Mouse (Mus musculus): ENCODE results near the gene Stpg3. TPM values are rescaled to one million over a fixed set of nuclear protein-coding genes. Genes with fewer than 3 reads are reported as not detected.
A peak's percentile ranks its signal among the peaks of the same experiment; 100 is the strongest.

The Stpg3 gene
- polyA plus RNA-seq, 1 experiment from 2014 or later: not detected

GRCm38 (mm10) chr2:25240310-25240709 lies 25.9 kb upstream of the Stpg3 start:
- Histone ChIP-seq H3K4me3 (replicated peaks; ENCODE audit: low read length) (peak overlapping the region; percentile 72), H3K27ac (peak overlapping the region; percentile 60), H3K9ac (peak overlapping the region; percentile 87; the same call in 1 of the 2 replicates), H3K27me3 (ENCODE audit: control insufficient read depth, insufficient read depth, low read length) (peaks cover 6% of the 10 kb centered on the region; the same call in 1 of the 2 replicates), H3K4me1 (replicated peaks; ENCODE audit: control insufficient read depth, insufficient read depth, low read length) (peaks cover 22% of the 10 kb centered on the region), H3K9me3 (ENCODE audit: control insufficient read depth, low read length) (no peaks in the 10 kb centered on the region), H3K4me2 (replicated peaks) (peak overlapping the region; percentile 86), H3K36me3 (replicated peaks; ENCODE audit: control insufficient read depth, insufficient read depth) (peaks cover 15% of the 10 kb centered on the region)
- 48% methylated on average over 8 of the region's 8 CpGs for WGBS
- ATAC-seq (ENCODE audit: low FRiP score): no peak
- DNase-seq (ENCODE audit: low spot score): no peak

DNA sequence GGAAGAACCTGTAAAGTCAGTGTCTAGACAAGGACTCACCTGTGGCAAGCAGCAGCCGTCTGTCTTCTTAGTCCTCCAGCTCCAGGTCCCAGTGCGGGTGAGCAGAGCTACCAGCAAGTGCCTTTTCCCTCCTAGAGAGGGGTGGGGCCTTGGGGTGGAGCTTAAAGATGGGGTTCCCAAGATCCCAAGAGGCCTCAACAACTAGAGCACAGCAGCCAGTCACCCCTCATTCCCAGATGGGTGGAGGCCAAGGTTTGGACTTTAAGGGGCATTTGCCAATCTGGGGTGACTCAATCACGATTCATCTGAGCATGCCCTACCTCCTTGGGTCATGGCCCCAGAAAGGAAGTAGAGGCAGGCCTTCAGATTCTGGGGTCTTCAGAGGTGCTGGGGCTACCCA lies 25.3 kb upstream of the Stpg3 start:
- DNase-seq (ENCODE audit: low spot score) (no peak), ATAC-seq (ENCODE audit: low FRiP score) (no peak)
- Histone ChIP-seq H3K4me3 (replicated peaks; ENCODE audit: low read length) (no peak overlapping the region), H3K36me3 (replicated peaks; ENCODE audit: control insufficient read depth, insufficient read depth) (peaks cover 9% of the 10 kb centered on the region), H3K27ac (no peak overlapping the region), H3K9ac (no peak overlapping the region), H3K9me3 (ENCODE audit: control insufficient read depth, low read length) (no peaks in the 10 kb centered on the region), H3K27me3 (ENCODE audit: control insufficient read depth, insufficient read depth, low read length) (peaks cover 6% of the 10 kb centered on the region; the same call in 1 of the 2 replicates), H3K4me1 (replicated peaks; ENCODE audit: control insufficient read depth, insufficient read depth, low read length) (peaks cover 22% of the 10 kb centered on the region), H3K4me2 (replicated peaks) (no peak overlapping the region)
- WGBS: 87% methylated on average over 3 of the region's 3 CpGs

DNA sequence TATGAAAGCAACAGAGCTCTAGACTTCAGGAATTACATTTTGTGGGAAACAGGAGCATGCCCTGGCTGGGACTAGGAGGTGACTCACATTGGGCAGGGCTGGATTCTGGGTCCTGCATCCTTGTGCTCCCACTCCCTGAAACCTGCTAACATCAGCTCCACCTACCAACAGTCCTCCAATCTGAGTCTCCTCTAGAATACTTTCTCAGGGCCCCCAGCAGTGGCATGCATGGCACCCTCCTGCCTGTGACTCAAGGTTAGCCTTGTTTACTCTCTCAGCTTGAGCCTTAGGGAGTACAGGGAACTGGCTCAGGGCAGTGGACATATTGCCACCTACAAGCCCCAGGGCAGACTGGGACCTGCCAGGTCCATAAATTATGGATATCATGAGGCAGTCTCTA lies 23.7 kb upstream of the Stpg3 start:
- no peak overlapping the region for H3K4me2 ChIP-seq (replicated peaks)
- ATAC-seq (ENCODE audit: low FRiP score) (no peak), DNase-seq (ENCODE audit: low spot score) (no peak)
- H3K36me3 ChIP-seq (replicated peaks; ENCODE audit: control insufficient read depth, insufficient read depth): no peaks in the 10 kb centered on the region
- H3K27me3 ChIP-seq (ENCODE audit: control insufficient read depth, insufficient read depth, low read length): peaks cover 6% of the 10 kb centered on the region; the same call in 1 of the 2 replicates
- no peak overlapping the region for H3K27ac ChIP-seq
- H3K4me1 ChIP-seq (replicated peaks; ENCODE audit: control insufficient read depth, insufficient read depth, low read length): peaks cover 22% of the 10 kb centered on the region
- no peak overlapping the region for H3K9ac ChIP-seq
- H3K9me3 ChIP-seq (ENCODE audit: control insufficient read depth, low read length): no peaks in the 10 kb centered on the region
- no peak overlapping the region for H3K4me3 ChIP-seq (replicated peaks; ENCODE audit: low read length)

DNA sequence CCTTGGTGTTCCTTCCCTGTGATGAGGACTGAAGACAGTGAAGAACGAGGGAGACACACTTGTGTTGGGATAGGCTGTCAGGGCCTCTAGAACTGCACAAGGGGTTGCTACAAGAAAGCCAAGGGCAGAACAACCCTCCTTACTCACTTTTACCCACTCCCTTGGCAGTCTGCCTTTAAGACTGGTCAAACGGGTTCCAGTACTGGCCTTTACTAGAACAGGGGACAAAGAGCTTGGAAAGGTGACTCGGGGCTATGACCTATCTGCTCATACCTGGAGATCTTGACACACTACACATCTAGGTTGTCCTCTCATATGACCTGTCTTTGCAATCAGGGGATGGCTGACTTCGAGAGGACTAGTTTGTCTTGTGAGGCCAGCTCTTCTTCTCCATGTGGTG lies 23.1 kb upstream of the Stpg3 start:
- Histone ChIP-seq H3K9me3 (ENCODE audit: control insufficient read depth, low read length) (no peaks in the 10 kb centered on the region), H3K27me3 (ENCODE audit: control insufficient read depth, insufficient read depth, low read length) (peaks cover 6% of the 10 kb centered on the region; the same call in 1 of the 2 replicates)

GRCm38 (mm10) chr2:25236614-25237013 lies 22.2 kb upstream of the Stpg3 start, which contains the start of gene Rnf224:
TSS of gene Rnf224 (minus strand) at chr2:25236787.
- Histone ChIP-seq H3K4me1 (replicated peaks; ENCODE audit: control insufficient read depth, insufficient read depth, low read length) (peaks cover 8% of the 10 kb centered on the region), H3K27me3 (ENCODE audit: control insufficient read depth, insufficient read depth, low read length) (peaks cover 6% of the 10 kb centered on the region; the same call in 1 of the 2 replicates), H3K9ac (no peak within 1 kb of the TSS), H3K27ac (no peak within 1 kb of the TSS), H3K4me2 (replicated peaks) (no peak within 1 kb of the TSS), H3K36me3 (replicated peaks; ENCODE audit: control insufficient read depth, insufficient read depth) (no peaks in the 10 kb centered on the region), H3K9me3 (ENCODE audit: control insufficient read depth, low read length) (no peaks in the 10 kb centered on the region), H3K4me3 (replicated peaks; ENCODE audit: low read length) (no peak within 1 kb of the TSS)
- 49% methylated on average over 8 of the region's 8 CpGs for WGBS
- no peak for ATAC-seq (ENCODE audit: low FRiP score)
- DNase-seq (ENCODE audit: low spot score): no peak

More for the DNA sequence above, 23.1 kb upstream of the Stpg3 start:
- ATAC-seq (ENCODE audit: low FRiP score) (no peak), DNase-seq (ENCODE audit: low spot score) (no peak)
- Histone ChIP-seq H3K9ac (no peak overlapping the region), H3K4me1 (replicated peaks; ENCODE audit: control insufficient read depth, insufficient read depth, low read length) (peaks cover 16% of the 10 kb centered on the region), H3K4me2 (replicated peaks) (no peak overlapping the region), H3K36me3 (replicated peaks; ENCODE audit: control insufficient read depth, insufficient read depth) (no peaks in the 10 kb centered on the region), H3K27ac (no peak overlapping the region), H3K4me3 (replicated peaks; ENCODE audit: low read length) (no peak overlapping the region)
- WGBS: 75% methylated on average over 4 of the region's 4 CpGs

- no peak for DNase-seq (ENCODE audit: low spot score)
- 75% methylated on average over 5 of the region's 5 CpGs for WGBS
- Histone ChIP-seq H3K27me3 (ENCODE audit: control insufficient read depth, insufficient read depth, low read length) (peaks cover 6% of the 10 kb centered on the region; the same call in 1 of the 2 replicates), H3K4me2 (replicated peaks) (no peak overlapping the region), H3K9ac (no peak overlapping the region), H3K4me3 (replicated peaks; ENCODE audit: low read length) (no peak overlapping the region), H3K4me1 (replicated peaks; ENCODE audit: control insufficient read depth, insufficient read depth, low read length) (no peaks in the 10 kb centered on the region), H3K36me3 (replicated peaks; ENCODE audit: control insufficient read depth, insufficient read depth) (no peaks in the 10 kb centered on the region), H3K27ac (no peak overlapping the region), H3K9me3 (ENCODE audit: control insufficient read depth, low read length) (no peaks in the 10 kb centered on the region)
- ATAC-seq (ENCODE audit: low FRiP score): no peak
These were observed 20.2 kb upstream of the Stpg3 start for GRCm38 (mm10) chr2:25234551-25235220.

DNA sequence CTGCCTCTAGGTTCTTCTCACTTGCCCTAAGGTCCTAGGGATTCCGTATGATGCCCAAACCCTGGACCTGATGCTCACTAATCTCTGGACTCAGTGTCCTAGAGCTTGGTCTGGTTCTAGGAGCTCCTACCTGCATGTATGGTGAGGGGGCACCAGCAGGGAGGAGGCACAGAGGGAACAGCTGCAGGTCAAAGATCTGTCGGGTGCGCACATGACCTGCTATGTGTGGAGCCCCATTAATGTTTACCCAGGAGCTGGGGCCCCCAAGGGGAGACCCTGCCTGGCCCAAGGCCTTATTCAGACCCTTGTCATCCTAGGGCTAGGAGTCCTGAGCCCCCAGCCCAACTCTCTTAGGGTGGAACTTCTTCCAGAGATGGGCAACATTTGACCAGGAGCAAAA lies 19.6 kb upstream of the Stpg3 start, which contains the start of gene Slc34a3:
Gene Slc34a3 (minus strand): TSS at position 315 of the 400 bp plus-strand sequence.
- ATAC-seq (ENCODE audit: low FRiP score) (no peak), DNase-seq (ENCODE audit: low spot score) (no peak)
- Histone ChIP-seq H3K4me1 (replicated peaks; ENCODE audit: control insufficient read depth, insufficient read depth, low read length) (0 out of 2 replicates have a peak, but pooled peaks cover under 1% of the 10 kb centered on the region), H3K27me3 (ENCODE audit: control insufficient read depth, insufficient read depth, low read length) (peaks cover 6% of the 10 kb centered on the region; the same call in 1 of the 2 replicates), H3K9me3 (ENCODE audit: control insufficient read depth, low read length) (no peaks in the 10 kb centered on the region), H3K27ac (no peak within 1 kb of the TSS), H3K9ac (no peak within 1 kb of the TSS), H3K4me2 (replicated peaks) (no peak within 1 kb of the TSS), H3K36me3 (replicated peaks; ENCODE audit: control insufficient read depth, insufficient read depth) (no peaks in the 10 kb centered on the region), H3K4me3 (replicated peaks; ENCODE audit: low read length) (no peak within 1 kb of the TSS)
- WGBS: 83% methylated on average over 3 of the region's 3 CpGs

DNA sequence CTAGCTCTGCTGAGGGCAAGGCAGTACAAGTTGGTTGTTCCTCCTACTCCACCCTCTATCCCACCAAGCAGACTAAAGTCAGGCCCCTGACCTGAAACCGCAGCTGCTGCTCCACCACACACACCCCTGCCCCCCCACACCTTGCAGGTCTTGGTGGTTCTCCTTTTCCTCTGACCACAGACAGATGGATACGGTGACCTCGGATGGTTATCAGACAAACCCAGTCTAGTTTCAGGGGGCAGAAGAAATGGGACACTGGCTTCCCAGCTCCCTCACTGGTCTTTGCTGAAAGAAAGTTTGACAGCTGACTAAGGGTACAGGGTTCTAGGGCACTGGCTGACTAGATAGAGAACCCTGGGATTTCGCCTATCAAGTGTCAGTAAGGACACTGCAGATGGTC lies 19.0 kb upstream of the Stpg3 start:
- H3K27ac ChIP-seq: no peak overlapping the region
- H3K36me3 ChIP-seq (replicated peaks; ENCODE audit: control insufficient read depth, insufficient read depth): no peaks in the 10 kb centered on the region
- 0 out of 2 replicates have a peak, but pooled peaks cover 3% of the 10 kb centered on the region for H3K4me1 ChIP-seq (replicated peaks; ENCODE audit: control insufficient read depth, insufficient read depth, low read length)
- H3K4me2 ChIP-seq (replicated peaks): no peak overlapping the region
- no peaks in the 10 kb centered on the region for H3K9me3 ChIP-seq (ENCODE audit: control insufficient read depth, low read length)
- no peak for ATAC-seq (ENCODE audit: low FRiP score)
- H3K9ac ChIP-seq: no peak overlapping the region
- no peak for DNase-seq (ENCODE audit: low spot score)
- H3K27me3 ChIP-seq (ENCODE audit: control insufficient read depth, insufficient read depth, low read length): peaks cover 6% of the 10 kb centered on the region; the same call in 1 of the 2 replicates
- H3K4me3 ChIP-seq (replicated peaks; ENCODE audit: low read length): no peak overlapping the region
- WGBS: 79% methylated on average over 4 of the region's 4 CpGs

GRCm38 (mm10) chr2:25231038-25231437 lies 16.6 kb upstream of the Stpg3 start:
- H3K9ac ChIP-seq: no peak overlapping the region
- DNase-seq (ENCODE audit: low spot score) (no peak), ATAC-seq (ENCODE audit: low FRiP score) (no peak)
- no peaks in the 10 kb centered on the region for H3K9me3 ChIP-seq (ENCODE audit: control insufficient read depth, low read length)
- H3K36me3 ChIP-seq (replicated peaks; ENCODE audit: control insufficient read depth, insufficient read depth): no peaks in the 10 kb centered on the region
- no peak overlapping the region for H3K4me3 ChIP-seq (replicated peaks; ENCODE audit: low read length)
- no peaks in the 10 kb centered on the region; the same call in 1 of the 2 replicates for H3K27me3 ChIP-seq (ENCODE audit: control insufficient read depth, insufficient read depth, low read length)
- H3K4me1 ChIP-seq (replicated peaks; ENCODE audit: control insufficient read depth, insufficient read depth, low read length): 0 out of 2 replicates have a peak, but pooled peaks cover 3% of the 10 kb centered on the region
- no peak overlapping the region for H3K27ac ChIP-seq
- 60% methylated on average over 12 of the region's 12 CpGs for WGBS
- no peak overlapping the region for H3K4me2 ChIP-seq (replicated peaks)
